Mouse (Mus musculus): ENCODE data around the gene L3hypdh. TPM values are rescaled to one million over a fixed set of nuclear protein-coding genes. Genes with fewer than 3 reads are reported as not detected.

The L3hypdh gene
- total and polyA plus RNA-seq, 3 experiments: 5.2 to 9.3 TPM; not detected in 1

- H3K4me1 ChIP-seq (ENCODE audit: control insufficient read depth in 1 of 2, insufficient read depth in 2 of 2, low read length in 2 of 2): no peaks in the 10 kb centered on the region; a peak in 1 of 4 replicates
- no peak overlapping the region for H3K27ac ChIP-seq (ENCODE audit: control insufficient read depth, low read depth, low read length)
- no peak overlapping the region for H3K9ac ChIP-seq (ENCODE audit: control insufficient read depth, low read depth, low read length, poor library complexity, severe bottlenecking)
- no peak for DNase-seq (ENCODE audit: low read depth, low spot score)
- TF ChIP-seq UBTF (IDR thresholded peaks at IDR 0.05; ENCODE audit: borderline replicate concordance, insufficient read depth, low read depth, low read length) (no peak), NELFE (IDR thresholded peaks at IDR 0.05; ENCODE audit: low read depth, low read length) (no peak), MYC (IDR thresholded peaks at IDR 0.05; ENCODE audit: low read depth, low read length) (no peak), SMC3 (IDR thresholded peaks at IDR 0.05; ENCODE audit: low read depth, low read length) (no peak), SIN3A (IDR thresholded peaks at IDR 0.05; ENCODE audit: low read length) (no peak), E2F4 (IDR thresholded peaks at IDR 0.05; ENCODE audit: borderline replicate concordance, low read depth, low read length) (no peak), GABPA (IDR thresholded peaks at IDR 0.05; ENCODE audit: low read depth, low read length) (no peak), ZC3H11A (IDR thresholded peaks at IDR 0.05; ENCODE audit: low read depth, low read length) (no peak), MAZ (IDR thresholded peaks at IDR 0.05; ENCODE audit: low read depth, low read length) (no peak), EP300 (IDR thresholded peaks at IDR 0.05; ENCODE audit: low read depth in 1 of 2, low read length in 2 of 2) (no peak), NRF1 (IDR thresholded peaks at IDR 0.05; ENCODE audit: insufficient read depth, low read depth, low read length, poor library complexity, severe bottlenecking) (no peak)
- H3K4me3 ChIP-seq (ENCODE audit: control insufficient read depth in 1 of 2, insufficient read depth in 1 of 2, low read depth in 2 of 2, low read length in 2 of 2): no peak overlapping the region
- H3K27me3 ChIP-seq (ENCODE audit: control insufficient read depth in 1 of 2, insufficient read depth in 2 of 2, low read length in 2 of 2): no peaks in the 10 kb centered on the region
- H3K79me2 ChIP-seq (ENCODE audit: control insufficient read depth, insufficient read depth, low read length, poor library complexity): no peaks in the 10 kb centered on the region
- H3K9me3 ChIP-seq (replicated peaks; ENCODE audit: insufficient read depth, low read length): no peaks in the 10 kb centered on the region; the same call in 1 of the 2 replicates
- no peaks in the 10 kb centered on the region; a peak in 1 of 4 replicates for H3K36me3 ChIP-seq (ENCODE audit: control insufficient read depth in 1 of 2, insufficient read depth in 2 of 2, low read length in 2 of 2)
Measured at GRCm38 (mm10) chr12:72025275-72025795, 59.9 kb downstream of the L3hypdh start.

- Histone ChIP-seq H3K4me3 (ENCODE audit: control insufficient read depth in 1 of 2, insufficient read depth in 1 of 2, low read depth in 2 of 2, low read length in 2 of 2) (no peak overlapping the region), H3K9ac (ENCODE audit: control insufficient read depth, low read depth, low read length, poor library complexity, severe bottlenecking) (no peak overlapping the region), H3K27ac (ENCODE audit: control insufficient read depth, low read depth, low read length) (no peak overlapping the region; the same call in 1 of the 2 replicates), H3K79me2 (ENCODE audit: control insufficient read depth, insufficient read depth, low read length, poor library complexity) (no peaks in the 10 kb centered on the region), H3K36me3 (ENCODE audit: control insufficient read depth in 1 of 2, insufficient read depth in 2 of 2, low read length in 2 of 2) (no peaks in the 10 kb centered on the region; a peak in 1 of 4 replicates), H3K27me3 (ENCODE audit: control insufficient read depth in 1 of 2, insufficient read depth in 2 of 2, low read length in 2 of 2) (no peaks in the 10 kb centered on the region), H3K9me3 (replicated peaks; ENCODE audit: insufficient read depth, low read length) (no peaks in the 10 kb centered on the region; the same call in 1 of the 2 replicates), H3K4me1 (ENCODE audit: control insufficient read depth in 1 of 2, insufficient read depth in 2 of 2, low read length in 2 of 2) (no peaks in the 10 kb centered on the region; a peak in 1 of 4 replicates)
- DNase-seq (ENCODE audit: low read depth, low spot score): no peak
- TF ChIP-seq ELF1 (IDR thresholded peaks at IDR 0.05; ENCODE audit: low read depth, low read length) (no peak), RAD21 (IDR thresholded peaks at IDR 0.05; ENCODE audit: low read depth, low read length) (no peak), POLR2AphosphoS5 (IDR thresholded peaks at IDR 0.05; ENCODE audit: borderline replicate concordance, low read depth, low read length) (no peak), POLR2AphosphoS2 (IDR thresholded peaks at IDR 0.05; ENCODE audit: low read length) (no peak), BHLHE40 (IDR thresholded peaks at IDR 0.05; ENCODE audit: borderline replicate concordance, low read depth, low read length) (no peak)
Measured at GRCm38 (mm10) chr12:72023572-72023971, 61.7 kb downstream of the L3hypdh start.

Other genes with a start within 250 kb of the L3hypdh start
- 0.10 and 0.19 TPM in 2 replicates for gene Gpr135, start 14.3 kb downstream of the L3hypdh start, total RNA-seq (2012; rRNA removed)
- gene Gpr135, start 14.3 kb downstream of the L3hypdh start, polyA plus RNA-seq (2012; ENCODE audit: insufficient read depth in 1 of 2, insufficient read length in 2 of 2, low read depth in 1 of 2, low replicate concordance in 2 of 2, missing spikeins in 1 of 2): under 1 TPM in 1 of 2 experiments, not detected in 1; 0.92 TPM
- gene Jkamp, start 150 bp upstream of the L3hypdh start, total RNA-seq (2012; rRNA removed): 14.6 and 14.9 TPM in 2 replicates
- 10 to 100 TPM in 1 of 2 experiments, not detected in 1; 25.0 TPM for gene Jkamp, start 150 bp upstream of the L3hypdh start, polyA plus RNA-seq (2012; ENCODE audit: insufficient read depth in 1 of 2, insufficient read length in 2 of 2, low read depth in 1 of 2, low replicate concordance in 2 of 2, missing spikeins in 1 of 2)
- gene Ccdc175, start 99.6 kb upstream of the L3hypdh start, total RNA-seq (2012; rRNA removed): not detected in 2 replicates
- gene Ccdc175, start 99.6 kb upstream of the L3hypdh start, polyA plus RNA-seq (2012; ENCODE audit: insufficient read depth in 1 of 2, insufficient read length in 2 of 2, low read depth in 1 of 2, low replicate concordance in 2 of 2, missing spikeins in 1 of 2): not detected